Mouse (Mus musculus): ENCODE data around the gene Htr3a. TPM values are rescaled to one million over a fixed set of nuclear protein-coding genes. Genes with fewer than 3 reads are reported as not detected.

Htr3a gene
- polyA plus RNA-seq (2014; fragmentation: Nextera tagmentation; extraction: Ambion mirVana) = 3.4 and 4.4 TPM in 2 replicates

GRCm38 (mm10) chr9:48910885-48911537 lies at the start of gene Htr3a:
TSS of gene Htr3a (minus strand) at chr9:48911099.
- ATAC-seq (ENCODE audit: low read depth) (peak; percentile 91), DNase-seq (ENCODE audit: low spot score) (peak; percentile 93)
- H3K27ac ChIP-seq (replicated peaks; ENCODE audit: low read depth, low read length) = no peak within 1 kb of the TSS
- H3K36me3 ChIP-seq (ENCODE audit: control insufficient read depth, insufficient read depth, low read length) = no peaks in the 10 kb centered on the region
- no peak within 1 kb of the TSS for H3K4me3 ChIP-seq (ENCODE audit: low read depth, low read length)
- H3K4me2 ChIP-seq (ENCODE audit: low read depth, low read length) = peak within 1 kb of the TSS; percentile 8; the same call in 1 of the 2 replicates
- H3K9ac ChIP-seq (ENCODE audit: low read depth, low read length) = no peak within 1 kb of the TSS
- H3K4me1 ChIP-seq (ENCODE audit: control insufficient read depth, insufficient read depth, low read length) = peaks cover 11% of the 10 kb centered on the region
- H3K9me3 ChIP-seq (ENCODE audit: control insufficient read depth, low read length) = no peaks in the 10 kb centered on the region
- WGBS = 3% methylated on average over 9 of the region's 9 CpGs
- no peaks in the 10 kb centered on the region for H3K27me3 ChIP-seq (replicated peaks; ENCODE audit: control insufficient read depth, insufficient read depth, low read length)

GRCm38 (mm10) chr9:48947565-48947964 lies 36.7 kb upstream of the Htr3a start:
- Histone ChIP-seq H3K4me2 (ENCODE audit: low read depth, low read length) (no peak overlapping the region), H3K36me3 (ENCODE audit: control insufficient read depth, insufficient read depth, low read length) (no peaks in the 10 kb centered on the region), H3K4me3 (ENCODE audit: low read depth, low read length) (no peak overlapping the region), H3K9ac (ENCODE audit: low read depth, low read length) (no peak overlapping the region), H3K27me3 (replicated peaks; ENCODE audit: control insufficient read depth, insufficient read depth, low read length) (no peaks in the 10 kb centered on the region), H3K27ac (replicated peaks; ENCODE audit: low read depth, low read length) (no peak overlapping the region), H3K9me3 (ENCODE audit: control insufficient read depth, low read length) (no peaks in the 10 kb centered on the region), H3K4me1 (ENCODE audit: control insufficient read depth, insufficient read depth, low read length) (no peaks in the 10 kb centered on the region)
- no peak for ATAC-seq (ENCODE audit: low read depth)
- DNase-seq (ENCODE audit: low spot score) = no peak
- 87% methylated on average over 4 of the region's 4 CpGs for WGBS

- no peaks in the 10 kb centered on the region for H3K9me3 ChIP-seq (ENCODE audit: control insufficient read depth, low read length)
- H3K4me3 ChIP-seq (ENCODE audit: low read depth, low read length) = no peak overlapping the region
- DNase-seq (ENCODE audit: low spot score) (no peak), ATAC-seq (ENCODE audit: low read depth) (no peak)
- H3K36me3 ChIP-seq (ENCODE audit: control insufficient read depth, insufficient read depth, low read length) = no peaks in the 10 kb centered on the region
- no peak overlapping the region for H3K27ac ChIP-seq (replicated peaks; ENCODE audit: low read depth, low read length)
- no peak overlapping the region for H3K9ac ChIP-seq (ENCODE audit: low read depth, low read length)
- H3K4me1 ChIP-seq (ENCODE audit: control insufficient read depth, insufficient read depth, low read length) = no peaks in the 10 kb centered on the region
- no peaks in the 10 kb centered on the region for H3K27me3 ChIP-seq (replicated peaks; ENCODE audit: control insufficient read depth, insufficient read depth, low read length)
- 76% methylated on average over 1 of the region's 1 CpGs for WGBS
- no peak overlapping the region for H3K4me2 ChIP-seq (ENCODE audit: low read depth, low read length)
Observed at GRCm38 (mm10) chr9:48942349-48942748, 31.4 kb upstream of the Htr3a start.

DNA sequence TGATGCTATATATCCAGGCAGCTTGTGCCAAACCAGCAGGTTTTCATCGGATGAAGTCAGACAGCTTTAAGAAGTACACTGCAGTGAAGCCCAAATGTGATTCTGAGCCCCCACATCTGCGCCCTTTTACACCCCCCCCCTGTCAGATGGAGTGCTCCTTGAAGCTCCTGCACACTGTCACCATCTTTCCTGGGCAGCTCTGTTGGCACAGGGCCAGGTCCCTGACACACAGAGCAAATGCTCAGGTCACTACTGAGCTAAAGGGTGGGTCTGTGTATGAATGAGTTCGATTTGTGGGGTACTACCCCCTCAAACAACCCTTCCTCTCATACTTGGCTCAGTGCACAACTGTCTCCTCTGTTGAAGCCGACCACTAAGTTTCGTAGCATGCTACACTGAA lies 18.5 kb upstream of the Htr3a start:
- no peaks in the 10 kb centered on the region for H3K36me3 ChIP-seq (ENCODE audit: control insufficient read depth, insufficient read depth, low read length)
- DNase-seq (ENCODE audit: low spot score) = no peak
- H3K9ac ChIP-seq (ENCODE audit: low read depth, low read length) = no peak overlapping the region
- ATAC-seq (ENCODE audit: low read depth) = no peak
- WGBS = 82% methylated on average over 5 of the region's 5 CpGs
- H3K4me1 ChIP-seq (ENCODE audit: control insufficient read depth, insufficient read depth, low read length) = no peaks in the 10 kb centered on the region
- H3K27ac ChIP-seq (replicated peaks; ENCODE audit: low read depth, low read length) = no peak overlapping the region
- H3K4me3 ChIP-seq (ENCODE audit: low read depth, low read length) = no peak overlapping the region
- no peaks in the 10 kb centered on the region for H3K9me3 ChIP-seq (ENCODE audit: control insufficient read depth, low read length)
- no peaks in the 10 kb centered on the region for H3K27me3 ChIP-seq (replicated peaks; ENCODE audit: control insufficient read depth, insufficient read depth, low read length)
- no peak overlapping the region for H3K4me2 ChIP-seq (ENCODE audit: low read depth, low read length)

DNA sequence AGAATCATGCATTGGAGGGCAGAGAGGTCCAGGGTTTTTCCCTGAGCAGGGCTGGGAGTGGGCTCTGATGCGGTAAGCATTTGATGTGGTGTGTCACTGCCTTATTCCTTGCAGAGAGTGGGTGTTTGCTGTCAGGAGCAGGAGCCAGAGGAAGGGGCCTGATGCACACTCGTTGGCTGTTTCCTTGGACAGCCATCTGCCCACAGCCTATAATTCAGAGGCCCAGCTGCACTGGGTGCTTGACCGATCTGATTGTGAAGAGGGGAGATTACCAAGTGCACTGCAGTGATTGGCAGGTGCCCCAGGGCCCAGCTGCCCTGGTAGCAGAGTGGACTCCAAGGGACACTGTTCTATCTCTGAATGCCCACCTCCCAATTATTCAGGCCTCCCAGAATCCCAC lies 17.9 kb upstream of the Htr3a start:
- no peak for DNase-seq (ENCODE audit: low spot score)

GRCm38 (mm10) chr9:48916011-48916788 lies 5.3 kb upstream of the Htr3a start:
- WGBS = 58% methylated on average over 18 of the region's 18 CpGs
- Histone ChIP-seq H3K27me3 (replicated peaks; ENCODE audit: control insufficient read depth, insufficient read depth, low read length) (no peaks in the 10 kb centered on the region), H3K27ac (replicated peaks; ENCODE audit: low read depth, low read length) (no peak overlapping the region), H3K36me3 (ENCODE audit: control insufficient read depth, insufficient read depth, low read length) (no peaks in the 10 kb centered on the region), H3K9ac (ENCODE audit: low read depth, low read length) (no peak overlapping the region), H3K9me3 (ENCODE audit: control insufficient read depth, low read length) (no peaks in the 10 kb centered on the region), H3K4me2 (ENCODE audit: low read depth, low read length) (no peak overlapping the region), H3K4me1 (ENCODE audit: control insufficient read depth, insufficient read depth, low read length) (peaks cover 2% of the 10 kb centered on the region; the same call in 1 of the 2 replicates), H3K4me3 (ENCODE audit: low read depth, low read length) (no peak overlapping the region)
- DNase-seq (ENCODE audit: low spot score) = peak; percentile 69
- peak; percentile 65; the same call in 1 of the 2 replicates for ATAC-seq (ENCODE audit: low read depth)

More for the DNA sequence above, 17.9 kb upstream of the Htr3a start:
- Histone ChIP-seq H3K4me2 (ENCODE audit: low read depth, low read length) (no peak overlapping the region), H3K27ac (replicated peaks; ENCODE audit: low read depth, low read length) (no peak overlapping the region), H3K36me3 (ENCODE audit: control insufficient read depth, insufficient read depth, low read length) (no peaks in the 10 kb centered on the region), H3K9me3 (ENCODE audit: control insufficient read depth, low read length) (no peaks in the 10 kb centered on the region), H3K4me3 (ENCODE audit: low read depth, low read length) (no peak overlapping the region), H3K27me3 (replicated peaks; ENCODE audit: control insufficient read depth, insufficient read depth, low read length) (no peaks in the 10 kb centered on the region), H3K4me1 (ENCODE audit: control insufficient read depth, insufficient read depth, low read length) (no peaks in the 10 kb centered on the region), H3K9ac (ENCODE audit: low read depth, low read length) (no peak overlapping the region)
- WGBS = 45% methylated on average over 3 of the region's 3 CpGs
- ATAC-seq (ENCODE audit: low read depth) = no peak

DNA sequence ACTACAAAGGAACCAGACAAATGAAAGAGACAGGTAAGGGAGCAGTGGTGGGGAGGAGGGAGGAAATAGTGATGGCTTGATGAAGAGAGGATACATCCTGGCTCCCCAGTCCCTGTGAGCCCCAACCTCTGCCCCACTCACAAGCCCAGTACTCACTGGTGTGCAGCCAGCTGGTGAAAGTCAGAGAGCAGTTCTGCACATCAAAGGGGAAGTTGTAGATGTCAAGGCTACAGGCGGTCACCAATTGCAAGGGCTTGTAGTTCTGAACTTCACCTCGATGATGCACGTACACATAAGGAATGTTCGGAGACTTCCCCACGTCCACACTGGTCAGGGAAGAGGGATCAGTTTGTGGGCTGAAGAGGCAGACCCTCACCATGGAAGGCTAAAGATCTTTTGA lies 6.5 kb downstream of the Htr3a start:
- Histone ChIP-seq H3K9me3 (ENCODE audit: control insufficient read depth, low read length) (no peaks in the 10 kb centered on the region), H3K36me3 (ENCODE audit: control insufficient read depth, insufficient read depth, low read length) (no peaks in the 10 kb centered on the region), H3K4me3 (ENCODE audit: low read depth, low read length) (no peak overlapping the region), H3K4me1 (ENCODE audit: control insufficient read depth, insufficient read depth, low read length) (no peaks in the 10 kb centered on the region), H3K9ac (ENCODE audit: low read depth, low read length) (no peak overlapping the region), H3K4me2 (ENCODE audit: low read depth, low read length) (no peak overlapping the region), H3K27me3 (replicated peaks; ENCODE audit: control insufficient read depth, insufficient read depth, low read length) (no peaks in the 10 kb centered on the region), H3K27ac (replicated peaks; ENCODE audit: low read depth, low read length) (no peak overlapping the region)
- DNase-seq (ENCODE audit: low spot score) (no peak), ATAC-seq (ENCODE audit: low read depth) (no peak)
- WGBS = 79% methylated on average over 5 of the region's 5 CpGs

DNA sequence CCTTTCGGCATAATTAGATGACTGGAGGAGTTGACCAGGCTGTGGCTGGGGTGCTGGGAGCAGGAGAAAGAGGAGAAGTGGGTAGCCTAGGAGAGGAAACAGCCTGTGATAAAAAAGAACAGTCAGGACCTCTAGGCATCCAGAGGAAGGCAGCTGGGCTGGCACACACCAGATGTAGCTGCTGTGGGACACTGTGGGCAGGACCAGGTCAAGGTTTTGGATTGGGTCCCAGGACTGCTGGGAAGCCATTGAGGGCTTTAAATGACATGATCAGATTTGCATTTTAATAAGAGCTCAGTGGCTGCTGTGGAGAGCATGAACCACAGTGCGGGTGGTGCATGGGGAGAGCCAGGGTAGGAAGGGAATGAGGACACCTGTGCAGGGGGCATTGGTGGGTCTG lies 7.1 kb downstream of the Htr3a start:
- H3K27ac ChIP-seq (replicated peaks; ENCODE audit: low read depth, low read length) = no peak overlapping the region
- WGBS = 65% methylated on average over 2 of the region's 2 CpGs
- ATAC-seq (ENCODE audit: low read depth) (no peak), DNase-seq (ENCODE audit: low spot score) (no peak)
- no peaks in the 10 kb centered on the region for H3K4me1 ChIP-seq (ENCODE audit: control insufficient read depth, insufficient read depth, low read length)
- no peak overlapping the region for H3K4me2 ChIP-seq (ENCODE audit: low read depth, low read length)
- H3K9ac ChIP-seq (ENCODE audit: low read depth, low read length) = no peak overlapping the region
- H3K9me3 ChIP-seq (ENCODE audit: control insufficient read depth, low read length) = no peaks in the 10 kb centered on the region
- no peaks in the 10 kb centered on the region for H3K36me3 ChIP-seq (ENCODE audit: control insufficient read depth, insufficient read depth, low read length)
- H3K4me3 ChIP-seq (ENCODE audit: low read depth, low read length) = no peak overlapping the region
- H3K27me3 ChIP-seq (replicated peaks; ENCODE audit: control insufficient read depth, insufficient read depth, low read length) = no peaks in the 10 kb centered on the region
